Mouse (Mus musculus) heart, postnatal 10 days (tissue): ENCODE measurements at regions not wholly inside any gene's neighbourhood (a gene's known extent, or its start where the extent isn't known, plus 50 kb on each side); places are given as distances from the start of the nearest gene placed in this dataset.
A peak's percentile ranks its signal among the peaks of the same experiment; 100 is the strongest.

Experiments used
- DNase-seq, 2 experiments: peaks; one replicate each; pipeline ENCODE4 v3.0.0; 2021
- intact Hi-C: fragments of 180-260 bp; cut with DNase I; formaldehyde crosslinking; loops from one replicate; pipeline ENCODE4 v1.15.1; 2025

GRCm38 (mm10) chr4:47620700-47621099, 146.2 kb downstream of the Sec61b start:
- intact Hi-C loops: no loop called here
- DNase-seq: no peak

DNA sequence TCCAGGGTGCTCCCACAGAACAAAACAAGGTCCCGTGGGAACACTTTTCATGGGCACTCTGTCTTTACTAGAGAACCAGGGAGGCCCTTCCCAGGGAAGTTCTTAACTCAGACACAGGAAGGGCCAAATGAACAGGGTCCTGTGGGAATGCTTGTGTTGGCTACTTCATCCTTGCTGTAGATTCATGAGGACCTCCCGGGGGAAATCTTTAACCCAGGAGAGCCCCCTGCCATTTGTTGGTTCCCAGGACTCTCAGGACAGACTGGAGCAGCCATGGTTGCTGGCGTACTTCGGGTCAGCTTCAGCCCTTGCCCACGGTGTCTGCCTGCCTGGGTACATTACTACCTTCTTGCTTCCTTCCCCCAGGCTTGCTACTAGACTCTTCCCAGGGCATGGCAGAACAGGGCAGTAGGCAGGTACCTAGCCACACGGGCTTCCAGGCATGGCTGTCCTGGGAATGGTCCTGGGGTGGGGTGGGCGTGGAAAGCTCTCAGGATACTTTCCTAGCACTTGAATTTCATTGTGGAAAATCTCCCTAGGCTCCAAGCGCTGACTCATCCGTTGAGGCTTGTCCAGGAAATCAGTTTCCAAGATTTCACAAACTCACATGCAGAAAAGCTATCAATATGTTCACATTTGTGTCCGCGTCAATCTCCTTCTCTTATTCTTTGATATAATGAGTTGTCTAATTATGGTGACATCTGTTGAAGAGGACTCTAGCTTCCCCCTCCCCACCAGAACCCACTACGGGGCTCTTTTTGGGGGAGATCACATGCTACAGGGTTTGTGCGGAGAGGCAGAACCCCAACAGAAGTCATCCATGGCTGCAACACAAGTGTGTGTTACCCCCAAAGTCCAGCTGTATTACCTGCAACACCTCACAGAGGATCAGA, 148.6 kb downstream of the Sec61b start:
- intact Hi-C loops: no loop called here
- no peak for DNase-seq

DNA sequence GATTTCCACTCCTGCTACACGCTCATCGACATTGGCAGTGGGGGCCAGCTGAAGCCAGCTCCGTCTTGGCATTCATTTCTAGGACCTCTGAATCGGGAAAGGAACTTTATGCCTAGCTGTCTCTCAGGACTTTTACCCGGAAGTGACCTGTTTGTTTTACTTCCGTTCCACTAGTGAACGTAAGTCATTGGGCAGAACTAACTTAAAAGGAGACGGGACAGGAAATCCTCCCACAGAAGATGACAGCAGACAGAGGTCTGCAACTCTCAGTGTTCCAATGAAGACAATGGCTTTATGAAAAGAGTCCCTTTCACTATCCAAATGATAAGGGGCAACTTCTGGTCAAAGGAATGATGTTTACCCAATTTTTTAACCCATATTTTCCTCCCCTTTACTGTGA, 155.5 kb downstream of the Sec61b start:
- intact Hi-C loops: no loop called here
- no peak for DNase-seq

GRCm38 (mm10) chr4:47630427-47630826, 156.0 kb downstream of the Sec61b start:
- intact Hi-C loops: no loop called here
- DNase-seq: no peak

- DNase-seq: peak; percentile 42 to 43
- intact Hi-C loops: no loop called here
Observed at GRCm38 (mm10) chr4:47638876-47639494, 164.5 kb downstream of the Sec61b start.

GRCm38 (mm10) chr4:47645093-47645492, 170.6 kb downstream of the Sec61b start:
- peak; percentile 64 to 71 for DNase-seq
- intact Hi-C loops: no loop called here

DNA sequence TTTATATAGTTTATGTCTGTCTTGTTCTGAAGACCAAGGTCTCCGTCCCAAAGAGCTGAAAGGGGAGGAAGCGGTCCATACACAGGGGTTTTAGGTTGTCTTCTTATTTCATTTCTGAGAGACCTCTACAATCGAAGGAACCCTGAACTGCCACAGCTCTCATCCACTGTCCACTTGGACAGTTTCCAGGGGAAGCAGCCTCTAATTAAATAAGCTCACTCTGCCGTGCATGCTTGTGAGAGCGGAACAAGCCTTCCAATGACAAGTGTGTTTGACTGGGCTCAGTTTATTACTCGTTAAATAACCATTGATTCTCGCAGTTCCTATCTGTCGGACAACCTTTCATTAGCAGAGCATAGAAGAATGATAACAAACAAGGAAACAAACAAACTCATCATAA, 174.2 kb downstream of the Sec61b start:
- intact Hi-C loops: no loop called here
- no peak for DNase-seq

GRCm38 (mm10) chr4:47649951-47650350, 175.5 kb downstream of the Sec61b start:
- DNase-seq: no peak
- intact Hi-C loops: no loop called here

- intact Hi-C loops: no loop called here
- DNase-seq: no peak
Observed at GRCm38 (mm10) chr4:47651521-47651920, 177.1 kb downstream of the Sec61b start.

DNA sequence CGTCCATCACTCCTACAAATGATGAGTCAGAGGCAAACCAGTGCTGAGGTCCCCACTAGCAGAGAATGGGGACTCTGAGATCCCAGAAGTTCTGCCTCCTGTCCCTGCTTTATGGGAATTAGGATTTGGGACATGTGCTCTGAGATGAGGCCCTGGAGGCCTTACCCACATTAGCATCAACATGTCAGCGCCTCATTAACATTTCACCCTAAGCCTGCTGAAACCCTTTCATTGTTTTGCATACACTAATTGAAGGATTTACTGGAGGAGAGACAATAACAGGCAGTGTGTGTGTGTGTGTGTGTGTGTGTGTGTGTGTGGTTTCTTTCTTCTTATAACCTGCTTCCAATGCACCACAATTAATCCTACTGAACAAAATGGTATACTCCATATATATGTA, 178.7 kb downstream of the Sec61b start:
- intact Hi-C loops: no loop called here
- no peak for DNase-seq

DNA sequence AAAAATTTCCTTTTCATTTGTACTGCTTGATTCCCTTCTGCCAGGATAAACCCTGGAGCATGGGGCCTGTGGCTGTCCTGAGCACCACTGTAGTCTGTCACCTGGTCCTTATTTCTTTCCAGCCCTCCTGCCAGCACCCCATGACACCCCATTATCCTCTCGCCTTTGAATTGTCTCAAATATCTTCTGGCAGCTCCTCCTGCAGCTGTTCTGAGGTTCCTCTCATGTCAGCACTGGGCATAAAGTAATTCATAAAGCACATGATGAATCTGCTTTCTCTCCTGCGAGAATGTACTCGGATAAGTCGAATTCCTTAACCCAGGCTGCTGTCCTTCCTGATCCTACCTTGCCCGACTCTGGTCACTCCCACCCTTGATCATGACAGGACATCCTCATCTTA, 195.1 kb downstream of the Sec61b start:
- no peak for DNase-seq
- intact Hi-C loops: no loop called here

- intact Hi-C loops: loop anchor here (2.0 kb wide), 1 partner anchor 76 kb away; no protein-coding TSS in a partner anchor
- DNase-seq: peak; percentile 80 to 81
Observed at GRCm38 (mm10) chr4:47670476-47670875, 196.0 kb downstream of the Sec61b start.

DNA sequence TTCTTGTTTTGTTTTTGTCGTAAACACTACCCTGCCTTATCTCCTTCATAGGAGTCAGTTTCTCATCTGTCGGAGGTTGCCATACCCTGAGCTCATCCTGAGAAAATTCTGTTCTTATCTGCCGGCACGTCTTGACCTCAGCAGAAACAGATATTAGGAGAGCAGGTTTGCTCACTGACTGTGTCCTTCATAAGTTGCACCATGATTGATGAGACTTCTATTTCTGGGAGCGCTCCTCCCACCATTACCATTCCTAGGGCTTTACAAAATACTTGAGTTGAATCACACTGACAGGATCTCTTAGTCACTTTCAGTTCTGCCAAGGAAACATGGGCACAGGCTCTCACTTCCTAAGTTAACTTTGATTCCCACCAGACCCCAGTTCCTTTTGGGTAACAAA, 196.9 kb downstream of the Sec61b start:
- DNase-seq: no peak

GRCm38 (mm10) chr4:47681141-47681540, 206.7 kb downstream of the Sec61b start:
- DNase-seq: no peak
- intact Hi-C loops: no loop called here

More for the DNA sequence above, 196.9 kb downstream of the Sec61b start:
- intact Hi-C loops: loop anchor here (2.0 kb wide), 1 partner anchor 77 kb away; no protein-coding TSS in a partner anchor

GRCm38 (mm10) chr4:47691207-47691606, 216.7 kb downstream of the Sec61b start:
- intact Hi-C loops: no loop called here
- no peak for DNase-seq

DNA sequence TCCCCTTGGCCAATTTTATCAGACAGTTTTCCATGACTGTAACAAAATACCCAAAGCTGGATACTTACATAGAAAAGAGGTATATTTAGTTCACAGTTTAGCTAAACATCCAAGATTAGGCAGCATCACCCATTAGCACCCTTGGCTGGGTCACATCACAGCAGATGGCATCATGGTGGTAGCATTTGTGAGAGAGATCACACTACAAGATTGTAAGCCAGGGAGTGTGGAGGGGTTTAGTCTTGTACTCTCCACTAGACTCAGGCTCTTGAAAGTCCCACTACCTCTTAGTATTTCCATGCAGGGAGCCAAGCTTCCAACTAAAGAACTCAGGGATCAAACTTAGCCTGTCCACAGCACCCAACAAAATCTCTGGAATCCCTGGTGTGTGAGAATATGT, 218.2 kb downstream of the Sec61b start:
- intact Hi-C loops: no loop called here

DNA sequence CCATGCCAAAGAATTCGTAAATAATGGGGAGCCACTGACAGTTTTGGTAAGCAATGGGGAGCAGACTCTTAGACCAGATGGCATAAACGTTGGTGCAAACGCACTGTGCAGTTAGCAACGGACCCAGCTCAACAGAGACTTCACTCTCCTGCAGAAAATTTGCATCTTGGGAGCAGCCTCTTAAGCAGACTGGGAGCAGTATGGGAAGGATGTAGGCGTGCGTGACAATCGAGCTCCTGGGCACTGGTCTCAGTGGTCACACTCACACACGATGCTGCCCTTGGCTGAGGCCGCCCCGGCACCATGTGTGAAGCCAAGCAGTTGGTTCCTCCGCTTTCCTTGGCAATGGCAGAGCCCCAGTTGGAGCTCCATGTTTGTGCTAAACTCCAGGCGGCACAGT, 218.8 kb downstream of the Sec61b start:
- no peak for DNase-seq
- intact Hi-C loops: no loop called here

More for the DNA sequence above, 218.2 kb downstream of the Sec61b start:
- no peak for DNase-seq

- intact Hi-C loops: no loop called here
- DNase-seq: peak; percentile 9 to 11
Observed at GRCm38 (mm10) chr4:47697071-47697470, 222.6 kb downstream of the Sec61b start.

GRCm38 (mm10) chr4:47698514-47698913, 224.1 kb downstream of the Sec61b start:
- intact Hi-C loops: no loop called here
- peak in 1 of 2 experiments; percentile 7 for DNase-seq

GRCm38 (mm10) chr4:47698926-47699325, 224.5 kb downstream of the Sec61b start:
- peak in 1 of 2 experiments; percentile 5 for DNase-seq
- intact Hi-C loops: no loop called here

GRCm38 (mm10) chr4:47703501-47703900, 229.0 kb downstream of the Sec61b start:
- DNase-seq: no peak
- intact Hi-C loops: no loop called here

DNA sequence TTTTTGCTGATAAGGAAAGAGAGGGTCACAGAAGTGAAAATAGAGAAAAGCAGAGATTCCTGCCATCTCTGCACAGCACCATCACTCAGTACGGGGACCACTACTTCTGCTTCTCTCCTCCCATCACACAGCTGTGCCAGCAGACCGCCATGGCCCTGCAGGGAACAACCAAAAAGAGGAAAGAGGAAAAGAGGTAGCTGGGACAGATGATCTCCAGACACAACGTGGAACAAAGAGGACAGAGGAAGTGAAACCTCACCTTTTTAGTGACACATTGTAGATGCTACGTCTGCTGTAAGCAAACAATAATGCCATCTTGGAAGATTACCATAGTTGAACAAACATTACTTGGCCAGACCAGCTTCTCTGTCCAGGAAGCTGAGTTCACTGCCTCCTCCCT, 230.1 kb downstream of the Sec61b start:
- intact Hi-C loops: no loop called here
- no peak for DNase-seq
